ENCODE assay signal across 8 mouse cellular contexts in genomic region chr10:5805243-5805730, GRCm38 (mm10). TPM values are rescaled to one million over a fixed set of nuclear protein-coding genes. Genes with fewer than 3 reads are reported as not detected.
A peak's percentile ranks its signal among the peaks of the same experiment; 100 is the strongest.
DNase-seq lines count a peak whose midpoint lies in the region; ATAC-seq and TF ChIP-seq lines count a peak whose summit lies in the region.

Gene Fbxo5 (minus strand): TSS chr10:5805600.

- H3K4me3 ChIP-seq in forebrain, postnatal 0 days (ENCODE audit: low read depth, low read length), result peak within 1 kb of the TSS; percentile 68
- H3K4me3 ChIP-seq in hindbrain, embryonic 10.5 days, result peak within 1 kb of the TSS; percentile 87

- H3K9me3 ChIP-seq in forebrain, postnatal 0 days (ENCODE audit: low read length), result no peaks in the 10 kb centered on the region
- no peaks in the 10 kb centered on the region for H3K9me3 ChIP-seq in hindbrain, embryonic 10.5 days

- no peaks in the 10 kb centered on the region for H3K27me3 ChIP-seq in forebrain, postnatal 0 days (ENCODE audit: insufficient read depth, low read length)
- no peaks in the 10 kb centered on the region for H3K27me3 ChIP-seq in hindbrain, embryonic 10.5 days (ENCODE audit: insufficient read depth, poor library complexity, severe bottlenecking)

- H3K36me3 ChIP-seq in forebrain, postnatal 0 days (ENCODE audit: insufficient read depth), result peaks cover 4% of the 10 kb centered on the region; the same call in 1 of the 2 replicates
- H3K36me3 ChIP-seq in hindbrain, embryonic 10.5 days, result peaks cover 27% of the 10 kb centered on the region

- WGBS in forebrain, postnatal 0 days, result 1% methylated on average over 41 of the region's 42 CpGs
- WGBS in hindbrain, embryonic 10.5 days, result under 1% methylated on average over 42 of the region's 42 CpGs

- H3K27ac ChIP-seq in forebrain, postnatal 0 days (ENCODE audit: low read depth, low read length), result peak within 1 kb of the TSS; percentile 86
- peak within 1 kb of the TSS; percentile 96 for H3K27ac ChIP-seq in hindbrain, embryonic 10.5 days

- H3K9ac ChIP-seq in forebrain, postnatal 0 days, result peak within 1 kb of the TSS; percentile 46

- H3K4me2 ChIP-seq in forebrain, postnatal 0 days (ENCODE audit: low read depth), result peak within 1 kb of the TSS; percentile 98

- DNase-seq in Muller cell, postnatal 12 days (ENCODE audit: inconsistent ontology term), result peak; percentile 99
- DNase-seq in cerebellum, adult 8-10 months, result peak; percentile 98
- DNase-seq in forebrain, postnatal 0 days, result peak; percentile 100
- DNase-seq in hindbrain, embryonic 10.5 days (ENCODE audit: low spot score), result peak; percentile 97
- peak; percentile 100 for DNase-seq in layer of hippocampus, adult 9-11 months
- DNase-seq in lung, postnatal 10 days, result peak; percentile 99
- peak; percentile 95 for DNase-seq in retina, adult 2 months (ENCODE audit: low read depth, low spot score)
- peak; percentile 97 for DNase-seq in thymus, postnatal 25 days

- TF ChIP-seq CTCF in forebrain, postnatal 0 days (IDR thresholded peaks at IDR 0.05; ENCODE audit: low read depth), result no peak

- peak; percentile 96 for ATAC-seq in forebrain, postnatal 0 days

- H3K4me1 ChIP-seq in forebrain, postnatal 0 days (ENCODE audit: insufficient read depth), result peaks cover 5% of the 10 kb centered on the region; the same call in 1 of the 2 replicates
- H3K4me1 ChIP-seq in hindbrain, embryonic 10.5 days (replicated peaks), result peaks cover 32% of the 10 kb centered on the region

RNA-seq across cellular contexts. Expression of gene Fbxo5, which starts in this region (rescaled TPM):
- total RNA-seq in forebrain, postnatal 0 days (2014; rRNA removed), result 3.7 and 7.8 TPM in 2 replicates
- polyA plus RNA-seq in forebrain, postnatal 0 days (2015; fragmentation: Nextera tagmentation; extraction: Ambion mirVana), result 6.2 and 8.9 TPM in 2 replicates
- polyA plus RNA-seq in hindbrain, embryonic 10.5 days (2016; fragmentation: Nextera tagmentation; extraction: Ambion mirVana), result 84.4 and 109 TPM in 2 replicates

Comparison
In these comparisons a context has a peak if more than half of its experiments do, and no peak if none do; other contexts are left out.
1. Peak in every context shown above with its lines: DNase-seq, ATAC-seq, H3K4me3 ChIP-seq and H3K27ac ChIP-seq.